Mouse (Mus musculus): Measurements from ENCODE around the gene Gm49721.
"Not testable (repeated sequence)": the region's sequence is repeated elsewhere in the genome, so short reads cannot be mapped to it uniquely, and the experiment has no call there.

DNA sequence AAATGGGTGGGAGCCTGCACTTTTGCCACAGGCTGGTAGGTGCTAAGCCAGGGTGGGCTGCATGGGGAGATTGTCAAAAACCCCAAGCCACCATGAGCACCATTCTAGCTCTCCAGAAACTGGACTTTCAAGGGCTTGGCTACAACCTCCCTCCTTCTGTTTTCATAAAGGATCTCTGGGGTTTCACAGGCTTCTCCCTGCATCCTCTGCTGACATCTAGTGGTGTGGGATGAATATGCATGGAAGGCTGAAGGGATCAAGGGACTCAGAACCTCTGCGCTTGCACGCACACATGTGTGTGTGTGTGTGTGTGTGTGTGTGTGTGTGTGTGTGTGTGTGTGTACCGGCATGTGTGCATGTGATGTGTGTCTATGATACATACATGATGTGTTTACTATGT, 95.8 kb downstream of the Gm49721 start:
- TF ChIP-seq GATA1 (IDR thresholded peaks at IDR 0.05; ENCODE audit: borderline replicate concordance, low read length); CTCF (IDR thresholded peaks at IDR 0.05; ENCODE audit: low read depth, low read length); TAL1 (conservative IDR thresholded peaks at IDR 0.05; ENCODE audit: low read depth, low read length): not testable (repeated sequence)
